Mouse (Mus musculus) stomach, embryonic 14.5 days (tissue): Measurements from ENCODE around the gene Igfbpl1. TPM values are rescaled to one million over a fixed set of nuclear protein-coding genes. Genes with fewer than 3 reads are reported as not detected.

Experiments used
- ATAC-seq: fragments of 200-750 bp; cut with Nextera tagmentation; 2 replicates; pipeline ENCODE4 v1.8.0; 2017; ENCODE audit warnings: low read depth, moderate TSS enrichment; ENCODE audit not compliant: insufficient number of reproducible peaks, insufficient read depth, low FRiP score
- H3K27ac ChIP-seq: fragments of 300-500 bp; sonication (generic); 2 replicates; pipeline ENCODE4 v1.5.1; 2014; ENCODE audit warnings: mild to moderate bottlenecking, low read length, moderate library complexity, mixed read lengths
- H3K27me3 ChIP-seq: fragments of 300-500 bp; sonication (generic); 2 replicates; pipeline ENCODE4 v1.6.1; 2014; ENCODE audit warnings: low read length, control low read depth, mixed read lengths; ENCODE audit not compliant: control insufficient read depth, insufficient read depth
- H3K36me3 ChIP-seq: fragments of 300-500 bp; sonication (generic); 2 replicates; pipeline ENCODE4 v1.6.1; 2014; ENCODE audit warnings: mild to moderate bottlenecking, control low read depth, low read length, moderate library complexity, mixed read lengths; ENCODE audit not compliant: control insufficient read depth, insufficient read depth
- H3K4me1 ChIP-seq: fragments of 300-500 bp; sonication (generic); 2 replicates; pipeline ENCODE4 v1.6.1; 2014; ENCODE audit warnings: low read length, control low read depth, mixed read lengths; ENCODE audit not compliant: control insufficient read depth, insufficient read depth
- H3K4me2 ChIP-seq: fragments of 300-500 bp; sonication (generic); replicated peaks from 2 replicates; pipeline ENCODE4 v1.6.1; 2014; ENCODE audit warnings: low read depth, low read length, control low read depth
- H3K4me3 ChIP-seq: fragments of 300-500 bp; sonication (generic); 2 replicates; pipeline ENCODE4 v1.5.1; 2014; ENCODE audit warnings: low read depth, low read length, control low read depth
- H3K9ac ChIP-seq: fragments of 300-500 bp; sonication (generic); replicated peaks from 2 replicates; pipeline ENCODE4 v1.6.1; 2014; ENCODE audit warnings: low read depth, mild to moderate bottlenecking, control low read depth, low read length, moderate library complexity, mixed read lengths
- H3K9me3 ChIP-seq: fragments of 300-500 bp; sonication (generic); 2 replicates; pipeline ENCODE4 v1.6.1; 2016; ENCODE audit warnings: low read depth, low read length, control low read depth; ENCODE audit not compliant: control insufficient read depth
- WGBS: fragments of 180-500 bp; shearing (Covaris S2); extraction: QIAGEN DNeasy Blood & Tissue Kit; methylation state at CpG from one replicate; pipeline ENCODE4 v1.1.7; 2014; 5-methylcytosine and 5-hydroxymethylcytosine counted together
- polyA plus RNA-seq: library from polyadenylated mRNA; unstranded; fragments of >200 nt; fragmentation: Nextera tagmentation; extraction: Ambion mirVana; gene quantifications from 2 replicates; pipeline ENCODE4 v1.2.1, GENCODE M21; 2014

Gene Igfbpl1
- polyA plus RNA-seq, 1 experiment from 2014 or later, result 0.48 TPM

GRCm38 (mm10) chr4:45790018-45790417 lies 36.7 kb downstream of the Igfbpl1 start:
- no peak for ATAC-seq
- H3K4me2 ChIP-seq, result no peak overlapping the region

GRCm38 (mm10) chr4:45789263-45789958 lies 37.3 kb downstream of the Igfbpl1 start:
- no peak overlapping the region; the same call in 1 of the 2 replicates for H3K27ac ChIP-seq
- ATAC-seq, result 0 out of 2 replicates have a peak, but pooled peaks have one; percentile 25
- peaks cover 4% of the 10 kb centered on the region; the same call in 1 of the 2 replicates for H3K4me1 ChIP-seq
- no peak overlapping the region for H3K9ac ChIP-seq
- no peak overlapping the region for H3K4me3 ChIP-seq
- no peaks in the 10 kb centered on the region for H3K36me3 ChIP-seq
- H3K4me2 ChIP-seq, result no peak overlapping the region
- no peaks in the 10 kb centered on the region for H3K9me3 ChIP-seq
- 61% methylated on average over 13 of the region's 13 CpGs for WGBS
- H3K27me3 ChIP-seq, result no peaks in the 10 kb centered on the region

More at GRCm38 (mm10) chr4:45790018-45790417, 36.7 kb downstream of the Igfbpl1 start:
- H3K4me3 ChIP-seq, result no peak overlapping the region
- no peaks in the 10 kb centered on the region for H3K27me3 ChIP-seq
- WGBS, result 70% methylated on average over 2 of the region's 2 CpGs
- H3K4me1 ChIP-seq, result peaks cover 4% of the 10 kb centered on the region; the same call in 1 of the 2 replicates
- no peak overlapping the region for H3K9ac ChIP-seq
- no peak overlapping the region for H3K27ac ChIP-seq
- no peaks in the 10 kb centered on the region for H3K9me3 ChIP-seq
- H3K36me3 ChIP-seq, result no peaks in the 10 kb centered on the region

- Histone ChIP-seq H3K4me3 (no peak overlapping the region), H3K27ac (no peak overlapping the region; the same call in 1 of the 2 replicates), H3K36me3 (no peaks in the 10 kb centered on the region), H3K9me3 (no peaks in the 10 kb centered on the region), H3K4me2 (no peak overlapping the region), H3K27me3 (no peaks in the 10 kb centered on the region), H3K4me1 (peaks cover 4% of the 10 kb centered on the region; the same call in 1 of the 2 replicates), H3K9ac (no peak overlapping the region)
- no peak for ATAC-seq
- 71% methylated on average over 13 of the region's 13 CpGs for WGBS
Observed at GRCm38 (mm10) chr4:45788446-45789081, 38.2 kb downstream of the Igfbpl1 start.

- ATAC-seq, result no peak
- no peak overlapping the region for H3K4me3 ChIP-seq
- H3K27me3 ChIP-seq, result no peaks in the 10 kb centered on the region
- H3K27ac ChIP-seq, result no peak overlapping the region
- peaks cover 4% of the 10 kb centered on the region; the same call in 1 of the 2 replicates for H3K4me1 ChIP-seq
- WGBS, result 54% methylated on average over 4 of the region's 4 CpGs
- no peak overlapping the region for H3K9ac ChIP-seq
- no peak overlapping the region for H3K4me2 ChIP-seq
- H3K36me3 ChIP-seq, result no peaks in the 10 kb centered on the region
- H3K9me3 ChIP-seq, result no peaks in the 10 kb centered on the region
Observed at GRCm38 (mm10) chr4:45786674-45787073, 40.0 kb downstream of the Igfbpl1 start.

- WGBS, result 31% methylated on average over 2 of the region's 2 CpGs
- Histone ChIP-seq H3K36me3 (no peaks in the 10 kb centered on the region), H3K27ac (no peak overlapping the region), H3K9me3 (no peaks in the 10 kb centered on the region), H3K27me3 (no peaks in the 10 kb centered on the region), H3K4me3 (no peak overlapping the region), H3K9ac (no peak overlapping the region), H3K4me2 (no peak overlapping the region), H3K4me1 (peaks cover 4% of the 10 kb centered on the region; the same call in 1 of the 2 replicates)
- no peak for ATAC-seq
Observed at GRCm38 (mm10) chr4:45785959-45786358, 40.8 kb downstream of the Igfbpl1 start.

- H3K4me1 ChIP-seq, result no peaks in the 10 kb centered on the region
- no peak overlapping the region for H3K4me2 ChIP-seq
- no peak overlapping the region for H3K9ac ChIP-seq
- H3K9me3 ChIP-seq, result no peaks in the 10 kb centered on the region
- H3K36me3 ChIP-seq, result no peaks in the 10 kb centered on the region
- no peak overlapping the region for H3K27ac ChIP-seq
- H3K27me3 ChIP-seq, result no peaks in the 10 kb centered on the region
- 62% methylated on average over 1 of the region's 1 CpGs for WGBS
- no peak overlapping the region for H3K4me3 ChIP-seq
- no peak for ATAC-seq
Observed at GRCm38 (mm10) chr4:45783671-45784070, 43.1 kb downstream of the Igfbpl1 start.

- Histone ChIP-seq H3K4me3 (no peak overlapping the region), H3K4me2 (no peak overlapping the region), H3K27me3 (no peaks in the 10 kb centered on the region), H3K9ac (no peak overlapping the region), H3K4me1 (peaks cover 22% of the 10 kb centered on the region; the same call in 1 of the 2 replicates), H3K36me3 (no peaks in the 10 kb centered on the region), H3K9me3 (no peaks in the 10 kb centered on the region), H3K27ac (no peak overlapping the region)
- no peak for ATAC-seq
- 4% methylated on average over 5 of the region's 5 CpGs for WGBS
Observed at GRCm38 (mm10) chr4:45771619-45772018, 55.1 kb downstream of the Igfbpl1 start.

GRCm38 (mm10) chr4:45771173-45771572 lies 55.5 kb downstream of the Igfbpl1 start:
- 42% methylated on average over 8 of the region's 8 CpGs for WGBS
- ATAC-seq, result no peak
- Histone ChIP-seq H3K4me1 (peaks cover 26% of the 10 kb centered on the region; the same call in 1 of the 2 replicates), H3K36me3 (no peaks in the 10 kb centered on the region), H3K9me3 (no peaks in the 10 kb centered on the region), H3K4me2 (no peak overlapping the region), H3K27ac (no peak overlapping the region), H3K27me3 (no peaks in the 10 kb centered on the region), H3K9ac (no peak overlapping the region), H3K4me3 (no peak overlapping the region)
